Mouse (Mus musculus) urinary bladder, postnatal 0 days (tissue): ENCODE data around the gene Smg5. TPM values are rescaled to one million over a fixed set of nuclear protein-coding genes. Genes with fewer than 3 reads are reported as not detected.

ENCODE experiments used
- polyA plus RNA-seq: library from polyadenylated mRNA; unstranded; fragments of >200 nt; fragmentation: Nextera tagmentation; extraction: Ambion mirVana; gene quantifications from 2 replicates; pipeline ENCODE4 v1.2.1, GENCODE M21; 2015

Smg5 gene
- polyA plus RNA-seq: 25.6 and 28.1 TPM in 2 replicates

DNA sequence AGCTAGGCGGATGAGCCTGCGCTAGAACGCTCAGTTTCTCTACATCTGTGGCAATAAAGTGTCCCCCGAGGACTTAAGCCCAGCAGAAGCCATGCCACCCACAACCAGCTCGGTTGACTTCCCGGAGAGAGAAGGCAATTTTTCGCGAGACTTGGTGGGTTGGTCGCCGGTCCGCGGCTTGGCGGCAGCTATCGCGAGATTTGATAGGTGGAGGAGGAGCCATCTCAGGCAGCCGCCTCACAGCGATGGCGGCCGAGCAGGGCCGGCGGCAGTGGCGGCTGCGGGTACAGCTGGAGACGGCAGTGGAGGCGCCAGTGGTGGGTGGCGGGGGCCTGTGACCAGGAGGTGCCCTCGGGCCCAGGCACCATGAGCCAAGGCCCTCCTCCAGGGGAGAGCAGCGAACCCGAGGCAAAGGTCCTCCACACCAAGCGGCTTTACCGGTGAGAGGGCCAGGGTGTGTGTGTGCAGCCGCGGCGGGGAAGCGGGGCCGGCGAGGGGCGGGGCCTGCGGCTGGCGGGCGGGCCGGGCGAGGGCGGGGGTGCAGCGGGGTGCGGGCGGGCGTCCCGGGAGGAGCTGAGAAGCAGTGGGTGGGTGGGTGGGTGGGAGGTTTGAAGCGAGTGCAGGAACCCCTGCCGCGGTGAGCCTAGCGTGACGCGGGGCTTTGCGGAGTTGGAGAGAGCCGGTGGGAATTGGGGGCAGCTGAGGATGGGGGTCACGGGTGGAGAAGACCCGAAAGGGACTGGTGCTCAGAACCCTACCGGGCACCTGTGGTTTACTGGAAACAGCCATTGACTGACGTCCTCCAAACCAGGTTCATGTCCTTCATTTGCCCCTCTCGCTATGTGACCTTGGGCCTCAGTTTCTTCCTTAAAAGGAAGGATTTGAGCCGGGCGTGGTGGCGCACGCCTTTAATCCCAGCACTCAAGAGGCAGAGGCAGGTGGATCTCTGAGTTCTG is at the start of gene Smg5, which contains the start of gene Tmem79:
TSS of gene Smg5 (plus strand) at position 203 of the 956 bp plus-strand sequence.
TSS of gene Tmem79 (minus strand) at position 91 of the 956 bp plus-strand sequence.

DNA sequence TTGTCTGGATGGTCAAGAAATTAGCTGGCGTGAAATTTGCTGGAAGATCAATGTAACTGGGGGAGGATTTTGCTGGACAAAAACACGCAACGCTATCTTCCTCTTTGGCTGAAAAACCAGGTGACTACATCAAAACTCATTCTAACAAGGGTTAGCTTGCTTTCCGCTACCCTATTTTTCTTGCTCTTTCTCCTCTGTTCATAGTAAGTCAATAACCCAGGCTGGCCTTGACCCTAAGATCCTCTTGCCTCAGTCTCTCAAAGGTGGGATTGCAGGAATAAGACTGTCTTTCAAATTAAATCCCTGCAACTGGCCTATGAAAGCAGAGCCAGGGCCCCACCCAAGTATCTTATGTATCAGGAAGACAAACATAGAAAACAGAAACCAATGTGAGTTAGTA is 49.0 kb upstream of the Smg5 start, which contains the start of gene Gm38392:
TSS of gene Gm38392 (minus strand) at position 101 of the 400 bp plus-strand sequence.

DNA sequence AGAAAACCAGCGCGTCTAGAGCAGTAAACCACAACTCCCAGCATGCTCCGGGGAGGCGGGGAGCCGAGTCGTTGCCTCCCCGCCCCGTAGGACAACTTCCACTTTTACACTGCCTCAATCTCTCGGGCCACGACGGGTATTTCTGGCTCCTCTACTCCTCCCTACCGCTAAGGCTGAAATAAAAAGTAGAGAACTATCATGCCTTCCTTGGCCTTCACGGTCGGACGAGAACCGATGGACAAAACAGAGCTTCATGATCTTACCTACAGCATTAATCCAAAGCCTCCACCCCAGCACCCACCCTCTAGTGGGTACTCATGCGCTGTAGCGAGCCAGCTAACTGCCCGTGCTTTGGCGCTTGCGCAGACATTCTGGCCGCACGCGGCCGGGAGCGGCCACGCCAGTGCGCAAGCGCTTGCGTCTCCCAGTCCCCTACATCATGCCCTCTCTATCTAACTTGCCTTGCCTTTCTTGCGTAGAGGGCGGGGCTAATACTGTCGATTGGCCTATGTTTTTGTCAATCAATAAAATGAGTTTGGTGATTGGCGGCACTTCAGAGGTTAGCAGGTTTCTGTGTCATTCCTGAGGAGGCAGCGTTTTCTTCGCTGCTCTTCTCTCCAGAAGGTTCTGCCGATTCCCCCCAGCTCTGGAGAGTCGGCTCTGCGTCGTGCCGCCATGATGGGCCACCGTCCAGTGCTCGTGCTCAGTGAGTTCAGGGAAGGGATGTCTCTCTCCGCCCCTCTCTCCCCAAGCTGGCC is 39.3 kb upstream of the Smg5 start, which contains the start of the genes Tsacc and Cct3:
TSS of gene Tsacc (minus strand) at position 439 of the 758 bp plus-strand sequence.
TSS of gene Cct3 (plus strand) at position 556 of the 758 bp plus-strand sequence.

DNA sequence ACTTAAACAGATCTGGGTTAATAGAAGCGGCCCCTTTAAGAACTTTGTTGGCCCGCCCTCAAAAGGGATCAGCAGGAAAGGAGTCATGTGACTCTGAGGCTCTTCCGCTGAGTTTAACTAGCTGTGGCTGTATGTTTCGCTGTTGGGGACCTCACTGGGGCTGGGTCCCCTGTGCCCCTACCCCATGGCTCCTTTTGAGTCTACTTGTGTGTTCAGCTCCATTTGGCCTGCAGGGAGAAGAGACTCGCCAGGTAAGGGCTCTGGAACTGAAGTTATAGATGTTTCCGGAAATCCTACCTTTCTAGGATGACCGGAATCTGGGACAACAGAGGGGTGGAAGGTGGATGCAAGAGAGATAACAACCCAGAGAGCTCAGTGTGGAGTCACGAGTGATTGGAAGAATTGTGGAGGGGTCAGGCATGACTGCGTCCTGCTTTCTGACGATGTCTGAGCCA is 11.1 kb upstream of the Smg5 start, which contains the start of gene Glmp:
TSS of gene Glmp (plus strand) at position 73 of the 455 bp plus-strand sequence.

DNA sequence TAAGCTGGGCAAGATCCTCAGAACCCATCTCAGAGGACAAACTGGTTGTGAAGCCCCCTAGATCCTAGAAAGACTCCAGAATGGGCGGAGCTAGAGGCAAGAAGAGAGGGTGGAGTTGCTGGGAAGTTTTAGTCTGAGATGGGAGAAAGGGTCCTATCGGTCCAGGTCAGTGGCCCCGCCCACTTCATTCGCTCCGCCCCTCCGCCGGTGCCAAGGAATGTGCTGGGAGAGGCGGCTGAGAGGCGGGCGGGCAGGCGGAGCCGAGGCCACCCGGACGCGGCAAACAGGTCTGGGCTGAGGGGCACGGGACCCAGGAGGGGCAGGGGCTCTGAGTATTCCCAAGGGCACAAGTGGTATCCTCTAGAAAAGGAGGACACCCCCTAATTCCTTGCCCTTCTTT is 28.3 kb downstream of the Smg5 start, which contains the start of gene Paqr6:
TSS of gene Paqr6 (plus strand) at position 248 of the 400 bp plus-strand sequence.

DNA sequence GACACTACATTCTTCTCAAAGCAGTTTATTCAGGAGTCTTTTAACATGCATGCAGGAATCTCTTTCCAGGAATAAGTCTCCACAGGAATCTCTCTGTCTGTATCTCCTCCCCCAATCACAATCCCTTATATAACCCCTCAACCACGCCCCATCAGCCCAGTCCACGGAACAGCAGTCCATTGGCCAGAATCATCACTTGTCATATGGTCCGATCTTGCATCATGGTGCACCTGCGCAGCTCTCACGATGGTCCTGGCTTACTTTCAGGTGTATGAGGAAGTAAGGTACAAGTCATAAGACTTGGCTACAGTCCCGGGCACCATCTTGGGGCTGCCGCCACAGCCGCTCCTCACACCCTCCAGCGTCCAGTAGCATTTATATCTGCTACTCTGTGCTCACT is 36.6 kb downstream of the Smg5 start, which contains the start of gene Bglap3:
TSS of gene Bglap3 (minus strand) at position 101 of the 400 bp plus-strand sequence.

DNA sequence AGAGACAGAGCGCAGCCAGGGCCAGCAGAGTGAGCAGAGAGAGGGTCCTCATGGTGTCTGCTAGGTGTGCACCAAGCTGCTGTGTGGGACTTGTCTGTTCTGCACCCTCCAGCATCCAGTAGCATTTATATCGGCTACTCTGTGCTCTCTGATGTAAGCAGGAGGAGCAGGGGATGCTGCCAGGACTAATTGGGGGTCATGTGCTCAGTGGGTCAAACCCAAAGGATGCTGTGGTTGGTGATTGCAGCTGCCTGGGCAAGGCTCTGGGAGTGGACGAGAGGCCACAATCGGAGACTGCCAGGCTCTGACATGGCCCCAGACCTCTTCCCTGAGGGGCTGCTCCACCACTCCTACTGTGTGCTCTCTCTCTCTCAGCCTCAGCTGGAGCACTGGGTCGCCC is 42.5 kb downstream of the Smg5 start, which contains the start of gene Bglap2:
TSS of gene Bglap2 (minus strand) at position 101 of the 400 bp plus-strand sequence.

DNA sequence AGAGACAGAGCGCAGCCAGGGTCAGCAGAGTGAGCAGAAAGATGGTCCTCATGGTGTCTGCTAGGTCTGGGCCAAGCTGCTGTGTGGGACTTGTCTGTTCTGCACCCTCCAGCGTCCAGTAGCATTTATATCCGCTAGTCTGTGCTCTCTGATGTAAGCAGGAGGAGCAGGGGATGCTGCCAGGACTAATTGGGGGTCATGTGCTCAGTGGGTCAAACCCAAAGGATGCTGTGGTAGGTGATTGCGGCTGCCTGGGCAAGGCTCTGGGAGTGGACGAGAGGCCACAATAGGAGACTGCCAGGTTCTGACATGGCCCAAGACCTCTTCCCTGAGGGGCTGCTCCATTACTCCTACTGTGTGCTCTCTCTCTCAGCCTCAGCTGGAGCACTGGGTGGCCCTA is 48.3 kb downstream of the Smg5 start, which contains the start of gene Bglap:
TSS of gene Bglap (minus strand) at position 101 of the 400 bp plus-strand sequence.

DNA sequence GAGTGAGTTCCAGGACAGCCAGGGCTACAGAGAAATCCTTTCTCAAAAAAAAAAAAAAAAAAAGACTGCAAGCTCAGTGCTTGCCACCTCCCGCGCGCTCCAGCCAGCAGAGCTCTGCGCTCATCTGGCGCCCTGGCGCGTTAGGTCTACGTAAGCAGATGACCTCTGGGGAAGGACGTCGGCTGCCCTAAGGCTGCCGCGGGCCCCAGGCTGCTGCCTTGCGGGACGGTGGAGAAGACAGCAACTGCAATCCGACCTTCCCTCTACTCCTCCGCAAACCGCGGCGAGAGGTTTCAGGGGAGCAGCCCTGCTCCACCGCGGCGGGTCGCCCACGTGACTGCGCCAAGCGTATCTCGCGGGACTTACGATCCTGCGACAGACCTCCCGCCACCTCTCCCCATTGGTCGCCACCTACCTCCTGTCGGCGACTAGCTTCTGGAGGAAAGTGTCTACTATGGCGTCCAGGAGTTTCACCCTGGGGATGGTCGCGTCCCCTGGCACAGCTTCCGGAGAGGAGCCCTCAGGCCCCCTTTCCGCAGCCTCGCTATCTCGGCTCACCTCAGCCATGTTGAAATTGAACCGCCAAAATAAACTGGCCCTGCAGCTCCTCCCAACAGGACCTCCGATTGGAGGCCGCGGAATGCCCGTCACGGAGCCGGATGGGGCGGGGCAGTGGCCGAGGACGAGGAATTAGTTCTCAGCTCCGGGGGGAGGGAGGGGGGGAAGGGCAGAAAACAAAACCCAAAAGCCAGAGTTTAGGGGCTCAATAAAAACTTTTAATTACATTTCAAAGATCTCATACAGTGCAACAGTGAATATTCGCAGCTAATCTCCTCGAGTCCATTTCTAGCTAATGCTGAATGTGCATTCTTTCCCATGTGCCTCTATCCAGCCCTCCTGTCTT is 73.9 kb downstream of the Smg5 start, which contains the start of gene Pmf1:
TSS of gene Pmf1 (minus strand) at position 591 of the 904 bp plus-strand sequence.

Other genes starting within 250 kb of the Smg5 start
- 15.1 and 16.4 TPM in 2 replicates for gene Mef2d, start 193.9 kb upstream of the Smg5 start, polyA plus RNA-seq
- gene Rhbg, start 81.6 kb upstream of the Smg5 start, polyA plus RNA-seq: 1.3 and 2.0 TPM in 2 replicates
- gene Gm38392, start 49.0 kb upstream of the Smg5 start, polyA plus RNA-seq: 0.20 and 0.99 TPM in 2 replicates
- gene Tsacc, start 39.3 kb upstream of the Smg5 start, polyA plus RNA-seq: 9.2 and 10.0 TPM in 2 replicates
- 308 and 322 TPM in 2 replicates for gene Cct3, start 39.1 kb upstream of the Smg5 start, polyA plus RNA-seq
- 157 and 169 TPM in 2 replicates for gene Glmp, start 11.2 kb upstream of the Smg5 start, polyA plus RNA-seq
- gene Tmem79, start 112 bp upstream of the Smg5 start, polyA plus RNA-seq: 29.9 and 30.1 TPM in 2 replicates
- gene Paqr6, start 28.3 kb downstream of the Smg5 start, polyA plus RNA-seq: 45.2 and 47.2 TPM in 2 replicates
- 1.2 and 1.5 TPM in 2 replicates for gene Bglap3, start 36.5 kb downstream of the Smg5 start, polyA plus RNA-seq
- gene Bglap2, start 42.4 kb downstream of the Smg5 start, polyA plus RNA-seq: 4.9 and 8.9 TPM in 2 replicates
- 0.49 TPM in 1 of 2 replicates, not detected in the other for gene Bglap, start 48.2 kb downstream of the Smg5 start, polyA plus RNA-seq
- 45.0 and 46.8 TPM in 2 replicates for gene Pmf1, start 74.1 kb downstream of the Smg5 start, polyA plus RNA-seq
- 10.1 TPM in 2 replicates for gene Slc25a44, start 88.9 kb downstream of the Smg5 start, polyA plus RNA-seq
- gene Sema4a, start 124.9 kb downstream of the Smg5 start, polyA plus RNA-seq: 17.7 and 20.0 TPM in 2 replicates
- 294 and 327 TPM in 2 replicates for gene Lmna, start 173.7 kb downstream of the Smg5 start, polyA plus RNA-seq
- 2.1 TPM in 2 replicates for gene Mex3a, start 196.1 kb downstream of the Smg5 start, polyA plus RNA-seq
- 90.9 and 91.9 TPM in 2 replicates for gene Rab25, start 212.0 kb downstream of the Smg5 start, polyA plus RNA-seq
- gene Lamtor2, start 216.8 kb downstream of the Smg5 start, polyA plus RNA-seq: 127 and 138 TPM in 2 replicates
- 14.4 and 16.4 TPM in 2 replicates for gene Ubqln4, start 217.5 kb downstream of the Smg5 start, polyA plus RNA-seq
- 191 and 192 TPM in 2 replicates for gene Ssr2, start 239.6 kb downstream of the Smg5 start, polyA plus RNA-seq